Mouse (Mus musculus) embryo, embryonic 10 days (tissue): ENCODE results near the gene Rps16.

ENCODE experiments used
- DNase-seq: peaks from one replicate; pipeline ENCODE4 v3.0.0-alpha.2; 2015; ENCODE audit warnings: low spot score

Rps16 gene

GRCm38 (mm10) chr7:28347746-28348145 is 2.7 kb upstream of the Rps16 start:
- no peak for DNase-seq

GRCm38 (mm10) chr7:28348601-28349000 is 1.9 kb upstream of the Rps16 start:
- peak; percentile 35 for DNase-seq

- no peak for DNase-seq
These were observed 1.3 kb downstream of the Rps16 start for GRCm38 (mm10) chr7:28351676-28352191.

- DNase-seq: no peak
These were observed 2.8 kb downstream of the Rps16 start for GRCm38 (mm10) chr7:28353267-28353666.

GRCm38 (mm10) chr7:28354113-28354581 is 3.7 kb downstream of the Rps16 start:
- no peak for DNase-seq

- DNase-seq: no peak
These were observed 4.1 kb downstream of the Rps16 start for GRCm38 (mm10) chr7:28354596-28354995.

- DNase-seq: no peak
These were observed 4.8 kb downstream of the Rps16 start for GRCm38 (mm10) chr7:28355221-28355620.

- peak; percentile 68 for DNase-seq
These were observed 6.5 kb downstream of the Rps16 start for GRCm38 (mm10) chr7:28356981-28357380.

- DNase-seq: peak; percentile 55
These were observed 7.5 kb downstream of the Rps16 start for GRCm38 (mm10) chr7:28357984-28358383.

- no peak for DNase-seq
These were observed 8.0 kb downstream of the Rps16 start for GRCm38 (mm10) chr7:28358431-28358830.

- no peak for DNase-seq
These were observed 9.4 kb downstream of the Rps16 start for GRCm38 (mm10) chr7:28359854-28360253.

- no peak for DNase-seq
These were observed 9.8 kb downstream of the Rps16 start for GRCm38 (mm10) chr7:28360291-28360690.

- no peak for DNase-seq
These were observed 11.3 kb downstream of the Rps16 start for GRCm38 (mm10) chr7:28361647-28362341.

GRCm38 (mm10) chr7:28362441-28363060 is 12.1 kb downstream of the Rps16 start:
- no peak for DNase-seq

GRCm38 (mm10) chr7:28367663-28368275 is 17.3 kb downstream of the Rps16 start:
- no peak for DNase-seq

- no peak for DNase-seq
These were observed 17.9 kb downstream of the Rps16 start for GRCm38 (mm10) chr7:28368276-28368920.

- DNase-seq: no peak
These were observed 19.6 kb downstream of the Rps16 start for GRCm38 (mm10) chr7:28370051-28370450.

GRCm38 (mm10) chr7:28370977-28371513 is 20.6 kb downstream of the Rps16 start:
- no peak for DNase-seq

- DNase-seq: peak; percentile 76
These were observed 21.1 kb downstream of the Rps16 start for GRCm38 (mm10) chr7:28371514-28371989.

- DNase-seq: peak; percentile 97
These were observed 22.0 kb downstream of the Rps16 start, which contains the start of gene Plekhg2 for GRCm38 (mm10) chr7:28372251-28373108. Gene Plekhg2, minus strand, starts transcription at chr7:28372599.

- DNase-seq: peak; percentile 90
These were observed 22.7 kb downstream of the Rps16 start for GRCm38 (mm10) chr7:28373131-28373581.
